Mouse (Mus musculus) A20 (cell line): Measurements from ENCODE around the gene Slc31a2.

Experiments used
- DNase-seq: peaks from one replicate; pipeline ENCODE4 v3.0.0-alpha.2; 2011; ENCODE audit warnings: low read depth, low spot score

Gene Slc31a2

GRCm38 (mm10) chr4:62316456-62316855 is 54.1 kb downstream of the Slc31a2 start:
- peak; percentile 19 for DNase-seq

- no peak for DNase-seq
Measured at GRCm38 (mm10) chr4:62318294-62318693, 55.9 kb downstream of the Slc31a2 start.

GRCm38 (mm10) chr4:62322684-62323083 is 60.3 kb downstream of the Slc31a2 start:
- DNase-seq = peak; percentile 77

GRCm38 (mm10) chr4:62326111-62326510 is 63.7 kb downstream of the Slc31a2 start:
- DNase-seq = no peak

- no peak for DNase-seq
Measured at GRCm38 (mm10) chr4:62328941-62329660, 66.7 kb downstream of the Slc31a2 start.

- peak; percentile 17 for DNase-seq
Measured at GRCm38 (mm10) chr4:62331977-62332376, 69.6 kb downstream of the Slc31a2 start.

- DNase-seq = no peak
Measured at GRCm38 (mm10) chr4:62338536-62338935, 76.2 kb downstream of the Slc31a2 start.

GRCm38 (mm10) chr4:62344000-62344399 is 81.6 kb downstream of the Slc31a2 start:
- peak; percentile 53 for DNase-seq

- DNase-seq = no peak
Measured at GRCm38 (mm10) chr4:62345827-62346226, 83.5 kb downstream of the Slc31a2 start.

GRCm38 (mm10) chr4:62347605-62348328 is 85.4 kb downstream of the Slc31a2 start:
- DNase-seq = no peak
